Mouse (Mus musculus): ENCODE measurements around the gene Slit2.

GRCm38 (mm10) chr5:48230430-48231080 is 247.6 kb downstream of the Slit2 start:
- TF ChIP-seq CTCF (IDR thresholded peaks at IDR 0.05; ENCODE audit: low read depth, low read length), result no peak
- no peak for TF ChIP-seq POLR2A (IDR thresholded peaks at IDR 0.05; ENCODE audit: extremely low read depth, insufficient read depth, low read length)
